In genomic region chr2:153611241-153611630, GRCm38 (mm10) we compare ENCODE assay signal across 11 mouse cellular contexts. TPM values are rescaled to one million over a fixed set of nuclear protein-coding genes. Genes with fewer than 3 reads are reported as not detected.
DNase-seq lines count a peak whose midpoint lies in the region; ATAC-seq lines count a peak whose summit lies in the region.
"Had no signal": no experiment of that assay in that cellular context is flagged by ENCODE, and none has a peak within 500 bp of the region (broad histone marks: within the 10 kb centered on the region; RNA-seq: fewer than 3 reads in every experiment).

No protein-coding gene starts in this region.

- peak overlapping the region; percentile 53 for H3K4me2 ChIP-seq in liver, embryonic 11.5 days
- H3K4me2 ChIP-seq in forebrain, embryonic 12.5 days = no peak overlapping the region
- H3K4me2 ChIP-seq in limb, embryonic 13.5 days (replicated peaks) = no peak overlapping the region
- no peak overlapping the region for H3K4me2 ChIP-seq in neural tube, embryonic 14.5 days (ENCODE audit: low read depth, low read length)

- no peaks in the 10 kb centered on the region for H3K27me3 ChIP-seq in liver, embryonic 11.5 days (replicated peaks; ENCODE audit: control insufficient read depth, insufficient read depth, low read length)
- H3K27me3 ChIP-seq in forebrain, embryonic 12.5 days = no peaks in the 10 kb centered on the region
- H3K27me3 ChIP-seq in limb, embryonic 13.5 days = no peaks in the 10 kb centered on the region
- H3K27me3 ChIP-seq in neural tube, embryonic 14.5 days (ENCODE audit: control insufficient read depth, insufficient read depth, low read length) = no peaks in the 10 kb centered on the region

- no peak overlapping the region for H3K4me3 ChIP-seq in liver, embryonic 11.5 days (ENCODE audit: low read depth, low read length)
- no peak overlapping the region for H3K4me3 ChIP-seq in forebrain, embryonic 12.5 days (replicated peaks)
- no peak overlapping the region for H3K4me3 ChIP-seq in limb, embryonic 13.5 days
- no peak overlapping the region for H3K4me3 ChIP-seq in neural tube, embryonic 14.5 days (ENCODE audit: low read depth, low read length)

- H3K9ac ChIP-seq in liver, embryonic 11.5 days (ENCODE audit: low read depth, low read length) = peak overlapping the region; percentile 62
- H3K9ac ChIP-seq in forebrain, embryonic 12.5 days = peak overlapping the region; percentile 36; the same call in 1 of the 2 replicates
- H3K9ac ChIP-seq in limb, embryonic 13.5 days = no peak overlapping the region
- peak overlapping the region; percentile 28; the same call in 1 of the 2 replicates for H3K9ac ChIP-seq in neural tube, embryonic 14.5 days (replicated peaks; ENCODE audit: low read depth, low read length)

- peak overlapping the region; percentile 97 for H3K27ac ChIP-seq in liver, embryonic 11.5 days (ENCODE audit: low read depth, low read length)
- peak overlapping the region; percentile 81 for H3K27ac ChIP-seq in forebrain, embryonic 12.5 days
- H3K27ac ChIP-seq in limb, embryonic 13.5 days = peak overlapping the region; percentile 79; the same call in 1 of the 2 replicates
- peak overlapping the region; percentile 67 for H3K27ac ChIP-seq in neural tube, embryonic 14.5 days (ENCODE audit: low read depth, low read length)
- H3K27ac ChIP-seq: macrophage had no signal

- H3K4me1 ChIP-seq in liver, embryonic 11.5 days (replicated peaks; ENCODE audit: control insufficient read depth, insufficient read depth, low read length) = peaks cover 54% of the 10 kb centered on the region
- H3K4me1 ChIP-seq in forebrain, embryonic 12.5 days = peaks cover 28% of the 10 kb centered on the region
- peaks cover 36% of the 10 kb centered on the region for H3K4me1 ChIP-seq in limb, embryonic 13.5 days
- peaks cover 10% of the 10 kb centered on the region; the same call in 1 of the 2 replicates for H3K4me1 ChIP-seq in neural tube, embryonic 14.5 days (ENCODE audit: control insufficient read depth, insufficient read depth, low read length)

- no peak for DNase-seq in liver, embryonic 11.5 days (ENCODE audit: low spot score)
- DNase-seq in liver (no peak), MN1 (ENCODE audit: low spot score) (no peak)
- no peak for DNase-seq in adrenal gland, postnatal 10 days
- DNase-seq in embryo, embryonic 9.5 days (ENCODE audit: extremely low spot score) = no peak
- DNase-seq: cerebellum, postnatal 36 days; heart, postnatal 14 days had no signal

- H3K36me3 ChIP-seq in liver, embryonic 11.5 days (ENCODE audit: control insufficient read depth, insufficient read depth, low read length) = no peaks in the 10 kb centered on the region
- H3K36me3 ChIP-seq in forebrain, embryonic 12.5 days (replicated peaks) = peaks cover 4% of the 10 kb centered on the region; the same call in 1 of the 2 replicates
- H3K36me3 ChIP-seq in limb, embryonic 13.5 days = 0 out of 2 replicates have a peak, but pooled peaks cover 8% of the 10 kb centered on the region
- no peaks in the 10 kb centered on the region for H3K36me3 ChIP-seq in neural tube, embryonic 14.5 days (ENCODE audit: control insufficient read depth, insufficient read depth, low read length)

- no peak for ATAC-seq in liver, embryonic 11.5 days (replicated peaks; ENCODE audit: low FRiP score)
- ATAC-seq in forebrain, embryonic 12.5 days (ENCODE audit: low FRiP score) = no peak
- ATAC-seq in limb, embryonic 13.5 days (ENCODE audit: low FRiP score, low read depth) = no peak
- peak; percentile 1; the same call in 1 of the 2 replicates for ATAC-seq in neural tube, embryonic 14.5 days (ENCODE audit: low read depth)

- 40% methylated on average over 7 of the region's 7 CpGs for WGBS in liver, embryonic 11.5 days
- 67% methylated on average over 7 of the region's 7 CpGs for WGBS in forebrain, embryonic 12.5 days
- WGBS in limb, embryonic 13.5 days = 68% methylated on average over 7 of the region's 7 CpGs
- 65% methylated on average over 7 of the region's 7 CpGs for WGBS in neural tube, embryonic 14.5 days

- no peaks in the 10 kb centered on the region for H3K9me3 ChIP-seq in liver, embryonic 11.5 days (ENCODE audit: control insufficient read depth, low read length)
- no peaks in the 10 kb centered on the region for H3K9me3 ChIP-seq in forebrain, embryonic 12.5 days
- H3K9me3 ChIP-seq in limb, embryonic 13.5 days = no peaks in the 10 kb centered on the region
- H3K9me3 ChIP-seq in neural tube, embryonic 14.5 days (ENCODE audit: control insufficient read depth, low read length) = no peaks in the 10 kb centered on the region

RNA-seq across cellular contexts. Expression of gene Commd7, which starts 21.3 kb away (rescaled TPM):
- polyA plus RNA-seq in liver, embryonic 11.5 days (2014; fragmentation: Nextera tagmentation; extraction: Ambion mirVana) = 65.1 and 66.8 TPM in 2 replicates
- polyA plus RNA-seq in forebrain, embryonic 12.5 days (2016; fragmentation: Nextera tagmentation; extraction: Ambion mirVana) = 67.3 and 68.6 TPM in 2 replicates
- 77.0 and 79.4 TPM in 2 replicates for polyA plus RNA-seq in limb, embryonic 13.5 days (2015; fragmentation: Nextera tagmentation; extraction: Ambion mirVana)
- 77.1 and 77.3 TPM in 2 replicates for polyA plus RNA-seq in neural tube, embryonic 14.5 days (2014; fragmentation: Nextera tagmentation; extraction: Ambion mirVana)
- 10 to 100 TPM; 31.6 to 33.0 TPM for total RNA-seq in adrenal gland, postnatal 10 days (2021)

RNA-seq across cellular contexts. Expression of gene Dnmt3b, which starts 38.0 kb away (rescaled TPM):
- 27.2 and 27.8 TPM in 2 replicates for polyA plus RNA-seq in liver, embryonic 11.5 days (2014; fragmentation: Nextera tagmentation; extraction: Ambion mirVana)
- polyA plus RNA-seq in forebrain, embryonic 12.5 days (2016; fragmentation: Nextera tagmentation; extraction: Ambion mirVana) = 9.2 and 10.7 TPM in 2 replicates
- 10.8 and 11.1 TPM in 2 replicates for polyA plus RNA-seq in limb, embryonic 13.5 days (2015; fragmentation: Nextera tagmentation; extraction: Ambion mirVana)
- 2.9 and 3.6 TPM in 2 replicates for polyA plus RNA-seq in neural tube, embryonic 14.5 days (2014; fragmentation: Nextera tagmentation; extraction: Ambion mirVana)
- 1 to 10 TPM; 4.3 to 6.5 TPM for total RNA-seq in adrenal gland, postnatal 10 days (2021)
